Mouse (Mus musculus): ENCODE results near the gene Htr5b. TPM values are rescaled to one million over a fixed set of nuclear protein-coding genes. Genes with fewer than 3 reads are reported as not detected.

Gene Htr5b
- polyA plus RNA-seq, 2 experiments = 0.44 to 0.62 TPM

DNA sequence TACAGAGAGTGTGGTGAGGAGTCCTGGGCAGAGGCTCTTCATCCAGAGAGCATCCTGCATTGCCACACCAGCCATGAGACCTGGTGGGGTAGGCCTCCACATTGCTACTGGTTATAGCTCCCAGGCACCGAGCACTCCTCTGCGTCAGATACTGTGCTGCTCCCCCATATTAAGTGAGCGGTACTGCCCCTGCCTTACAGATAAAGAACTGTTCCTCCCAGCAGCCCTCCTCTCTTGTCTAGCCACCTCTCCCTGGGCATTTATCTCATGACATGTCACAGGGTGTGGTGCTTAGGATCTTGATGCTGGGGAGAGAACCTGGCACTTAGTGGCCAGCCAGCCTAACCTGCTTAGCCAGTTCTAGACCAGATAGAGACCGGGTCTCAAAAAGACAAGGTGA, 31.2 kb downstream of the Htr5b start:
- Histone ChIP-seq H3K27ac (replicated peaks; ENCODE audit: low read depth, low read length) (no peak overlapping the region), H3K4me2 (replicated peaks; ENCODE audit: low read depth, low read length, severe bottlenecking) (no peak overlapping the region), H3K9me3 (ENCODE audit: control insufficient read depth, low read length) (no peaks in the 10 kb centered on the region), H3K4me1 (ENCODE audit: control insufficient read depth, insufficient read depth, low read length) (no peaks in the 10 kb centered on the region), H3K9ac (ENCODE audit: low read depth, low read length, severe bottlenecking) (no peak overlapping the region), H3K4me3 (replicated peaks; ENCODE audit: low read length) (no peak overlapping the region), H3K36me3 (ENCODE audit: control insufficient read depth, insufficient read depth, low read length) (peaks cover 83% of the 10 kb centered on the region), H3K27me3 (ENCODE audit: control insufficient read depth, insufficient read depth, low read length) (no peaks in the 10 kb centered on the region)
- 95% methylated on average over 4 of the region's 4 CpGs for WGBS
- ATAC-seq (ENCODE audit: low FRiP score, low read depth) (no peak), DNase-seq (ENCODE audit: low spot score) (no peak)
- TF ChIP-seq POLR2A (IDR thresholded peaks at IDR 0.05; ENCODE audit: borderline replicate concordance, extremely low read depth, insufficient read depth, insufficient read length) = no peak

DNA sequence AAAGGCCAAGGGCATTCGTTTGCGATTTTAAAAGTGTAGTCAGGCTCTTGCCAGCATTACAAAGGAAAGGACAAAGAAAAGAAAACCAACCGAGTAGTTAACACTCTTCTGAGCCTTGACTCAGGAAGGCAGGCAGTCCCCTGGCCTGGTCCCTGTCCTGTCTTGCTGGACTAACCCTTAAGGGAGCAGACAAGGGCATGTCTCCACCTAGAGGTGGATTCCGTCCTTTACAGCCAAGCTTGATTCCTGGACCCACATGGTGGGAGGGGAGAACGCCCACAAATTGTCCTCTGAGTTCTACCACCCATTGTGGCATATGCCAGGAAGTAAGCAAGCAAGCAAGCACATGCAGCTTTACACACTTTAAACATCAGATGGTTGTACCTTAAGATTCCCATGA, 38.0 kb downstream of the Htr5b start:
- H3K9me3 ChIP-seq (ENCODE audit: control insufficient read depth, low read length) = no peaks in the 10 kb centered on the region
- no peaks in the 10 kb centered on the region for H3K27me3 ChIP-seq (ENCODE audit: control insufficient read depth, insufficient read depth, low read length)
- H3K4me2 ChIP-seq (replicated peaks; ENCODE audit: low read depth, low read length, severe bottlenecking) = no peak overlapping the region
- TF ChIP-seq POLR2A (IDR thresholded peaks at IDR 0.05; ENCODE audit: borderline replicate concordance, extremely low read depth, insufficient read depth, insufficient read length) = no peak
- no peak overlapping the region for H3K4me3 ChIP-seq (replicated peaks; ENCODE audit: low read length)
- H3K4me1 ChIP-seq (ENCODE audit: control insufficient read depth, insufficient read depth, low read length) = no peaks in the 10 kb centered on the region
- WGBS = 25% methylated on average over 5 of the region's 5 CpGs
- DNase-seq (ENCODE audit: low spot score) = peak; percentile 42
- ATAC-seq (ENCODE audit: low FRiP score, low read depth) = no peak
- H3K27ac ChIP-seq (replicated peaks; ENCODE audit: low read depth, low read length) = no peak overlapping the region
- H3K9ac ChIP-seq (ENCODE audit: low read depth, low read length, severe bottlenecking) = no peak overlapping the region
- peaks cover 73% of the 10 kb centered on the region for H3K36me3 ChIP-seq (ENCODE audit: control insufficient read depth, insufficient read depth, low read length)

DNA sequence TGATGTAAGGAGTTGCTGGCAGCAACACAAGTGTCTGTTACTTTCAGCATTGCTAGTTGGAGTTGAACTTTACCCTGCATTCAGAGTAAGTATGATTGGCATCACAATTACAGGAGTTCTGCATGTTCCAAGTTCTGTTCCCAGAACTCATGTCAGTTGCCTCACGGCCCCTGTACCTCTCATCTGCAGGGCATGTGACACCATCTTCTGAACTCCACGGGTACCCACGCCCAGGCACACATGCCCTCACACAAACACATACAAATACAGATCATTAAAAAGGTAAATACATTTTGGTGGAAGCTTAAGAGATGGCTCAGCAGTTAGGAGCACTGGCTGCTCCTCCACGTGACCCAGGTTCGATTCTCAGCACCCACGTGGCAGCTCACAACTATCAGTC, 41.5 kb downstream of the Htr5b start:
- H3K9me3 ChIP-seq (ENCODE audit: control insufficient read depth, low read length) = no peaks in the 10 kb centered on the region
- no peak for TF ChIP-seq POLR2A (IDR thresholded peaks at IDR 0.05; ENCODE audit: borderline replicate concordance, extremely low read depth, insufficient read depth, insufficient read length)

DNA sequence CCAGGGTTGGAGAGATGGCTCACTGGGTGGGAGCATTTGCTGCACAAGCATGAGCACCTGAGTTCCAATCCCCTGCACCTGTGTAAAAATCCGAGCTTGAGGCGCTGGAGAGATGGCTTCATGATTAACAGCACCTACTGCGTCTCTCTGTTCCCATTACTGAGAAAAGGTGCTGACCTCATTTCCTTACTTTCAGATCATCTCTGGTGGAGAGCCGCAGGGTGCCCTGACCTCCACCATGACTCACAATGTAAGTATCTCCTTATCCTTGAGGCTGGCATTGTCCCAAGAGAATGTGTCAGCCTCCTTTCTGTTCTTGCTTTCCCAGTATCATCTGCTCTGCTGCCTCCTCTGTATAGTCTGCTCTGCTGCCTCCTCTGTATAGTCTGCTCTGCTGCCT, 45.2 kb downstream of the Htr5b start:
- Histone ChIP-seq H3K27me3 (ENCODE audit: control insufficient read depth, insufficient read depth, low read length) (no peaks in the 10 kb centered on the region), H3K9ac (ENCODE audit: low read depth, low read length, severe bottlenecking) (no peak overlapping the region), H3K4me2 (replicated peaks; ENCODE audit: low read depth, low read length, severe bottlenecking) (no peak overlapping the region), H3K9me3 (ENCODE audit: control insufficient read depth, low read length) (no peaks in the 10 kb centered on the region), H3K27ac (replicated peaks; ENCODE audit: low read depth, low read length) (no peak overlapping the region), H3K4me3 (replicated peaks; ENCODE audit: low read length) (no peak overlapping the region), H3K36me3 (ENCODE audit: control insufficient read depth, insufficient read depth, low read length) (peaks cover 67% of the 10 kb centered on the region), H3K4me1 (ENCODE audit: control insufficient read depth, insufficient read depth, low read length) (no peaks in the 10 kb centered on the region)
- WGBS = 93% methylated on average over 4 of the region's 4 CpGs
- ATAC-seq (ENCODE audit: low FRiP score, low read depth) (no peak), DNase-seq (ENCODE audit: low spot score) (no peak)
- TF ChIP-seq POLR2A (IDR thresholded peaks at IDR 0.05; ENCODE audit: borderline replicate concordance, extremely low read depth, insufficient read depth, insufficient read length) = no peak

More for the DNA sequence above, 41.5 kb downstream of the Htr5b start:
- no peaks in the 10 kb centered on the region for H3K27me3 ChIP-seq (ENCODE audit: control insufficient read depth, insufficient read depth, low read length)
- ATAC-seq (ENCODE audit: low FRiP score, low read depth) (no peak), DNase-seq (ENCODE audit: low spot score) (no peak)
- no peaks in the 10 kb centered on the region for H3K4me1 ChIP-seq (ENCODE audit: control insufficient read depth, insufficient read depth, low read length)
- no peak overlapping the region for H3K4me2 ChIP-seq (replicated peaks; ENCODE audit: low read depth, low read length, severe bottlenecking)
- 95% methylated on average over 6 of the region's 6 CpGs for WGBS
- H3K27ac ChIP-seq (replicated peaks; ENCODE audit: low read depth, low read length) = no peak overlapping the region
- no peak overlapping the region for H3K4me3 ChIP-seq (replicated peaks; ENCODE audit: low read length)
- H3K36me3 ChIP-seq (ENCODE audit: control insufficient read depth, insufficient read depth, low read length) = peaks cover 55% of the 10 kb centered on the region
- H3K9ac ChIP-seq (ENCODE audit: low read depth, low read length, severe bottlenecking) = no peak overlapping the region

DNA sequence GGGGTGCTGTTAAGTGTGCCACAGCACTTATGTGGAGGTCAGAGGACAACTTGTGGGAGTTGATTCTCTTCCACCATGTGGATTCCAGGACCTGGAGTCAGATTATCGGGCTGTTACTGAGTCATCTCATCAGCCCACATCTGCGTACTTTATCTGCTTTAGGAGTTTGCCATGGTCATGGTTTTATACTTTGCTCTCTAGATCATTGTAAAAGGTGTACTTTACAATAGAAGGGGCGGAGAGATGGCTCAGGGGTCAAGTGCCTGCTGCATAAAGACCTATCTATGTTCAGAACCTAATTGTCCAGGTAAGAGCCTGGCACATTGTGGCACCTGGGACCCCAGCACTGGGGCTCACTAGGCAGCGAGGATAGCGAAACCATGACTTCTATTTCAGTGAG, 48.9 kb downstream of the Htr5b start:
- WGBS = 98% methylated on average over 5 of the region's 5 CpGs
- Histone ChIP-seq H3K4me1 (ENCODE audit: control insufficient read depth, insufficient read depth, low read length) (no peaks in the 10 kb centered on the region), H3K4me3 (replicated peaks; ENCODE audit: low read length) (no peak overlapping the region), H3K27ac (replicated peaks; ENCODE audit: low read depth, low read length) (no peak overlapping the region), H3K36me3 (ENCODE audit: control insufficient read depth, insufficient read depth, low read length) (peaks cover 60% of the 10 kb centered on the region), H3K27me3 (ENCODE audit: control insufficient read depth, insufficient read depth, low read length) (no peaks in the 10 kb centered on the region), H3K4me2 (replicated peaks; ENCODE audit: low read depth, low read length, severe bottlenecking) (no peak overlapping the region), H3K9me3 (ENCODE audit: control insufficient read depth, low read length) (no peaks in the 10 kb centered on the region), H3K9ac (ENCODE audit: low read depth, low read length, severe bottlenecking) (no peak overlapping the region)
- DNase-seq (ENCODE audit: low spot score) (no peak), ATAC-seq (ENCODE audit: low FRiP score, low read depth) (no peak)
- no peak for TF ChIP-seq POLR2A (IDR thresholded peaks at IDR 0.05; ENCODE audit: borderline replicate concordance, extremely low read depth, insufficient read depth, insufficient read length)

Data from limb, embryonic 14.5 days (tissue).